Mouse (Mus musculus) hindbrain, embryonic 12.5 days (tissue): ENCODE results near the gene Olfr1217. TPM values are rescaled to one million over a fixed set of nuclear protein-coding genes. Genes with fewer than 3 reads are reported as not detected.
"Not testable (repeated sequence)": the region's sequence is repeated elsewhere in the genome, so short reads cannot be mapped to it uniquely, and the experiment has no call there.

ENCODE experiments used
- ATAC-seq: fragments of 200-750 bp; cut with Nextera tagmentation; 2 replicates; pipeline ENCODE4 v1.8.0; 2017; ENCODE audit warnings: moderate TSS enrichment; ENCODE audit not compliant: low FRiP score
- H3K27ac ChIP-seq: fragments of 300-500 bp; sonication (generic); 2 replicates; pipeline ENCODE4 v1.5.1; 2016; ENCODE audit warnings: mild to moderate bottlenecking
- H3K27me3 ChIP-seq: fragments of 300-500 bp; sonication (generic); 2 replicates; pipeline ENCODE4 v1.6.1; 2016; ENCODE audit warnings: mild to moderate bottlenecking
- H3K36me3 ChIP-seq: fragments of 300-500 bp; sonication (generic); 2 replicates; pipeline ENCODE4 v1.6.1; 2016; ENCODE audit warnings: mild to moderate bottlenecking
- H3K4me1 ChIP-seq: fragments of 300-500 bp; sonication (generic); 2 replicates; pipeline ENCODE4 v1.6.1; 2016
- H3K4me2 ChIP-seq: fragments of 300-500 bp; sonication (generic); replicated peaks from 2 replicates; pipeline ENCODE4 v1.6.1; 2016; ENCODE audit warnings: mild to moderate bottlenecking
- H3K4me3 ChIP-seq: fragments of 300-500 bp; sonication (generic); 2 replicates; pipeline ENCODE4 v1.5.1; 2016; ENCODE audit warnings: mild to moderate bottlenecking
- H3K9ac ChIP-seq: fragments of 300-500 bp; sonication (generic); 2 replicates; pipeline ENCODE4 v1.6.1; 2016; ENCODE audit warnings: mild to moderate bottlenecking, moderate library complexity
- H3K9me3 ChIP-seq: fragments of 300-500 bp; sonication (generic); replicated peaks from 2 replicates; pipeline ENCODE4 v1.6.1; 2016; ENCODE audit warnings: mild to moderate bottlenecking
- WGBS: fragments of 180-500 bp; shearing (Covaris S2); methylation state at CpG from one replicate; pipeline ENCODE4 v1.1.7; 2016; 5-methylcytosine and 5-hydroxymethylcytosine counted together
- polyA plus RNA-seq: library from polyadenylated mRNA; unstranded; fragments of >200 nt; fragmentation: Nextera tagmentation; extraction: Ambion mirVana; gene quantifications from 2 replicates; pipeline ENCODE4 v1.2.1, GENCODE M21; 2016

The Olfr1217 gene
- polyA plus RNA-seq: not detected in 2 replicates

- 77% methylated on average over 2 of the region's 2 CpGs for WGBS
- ATAC-seq: no peak
These were observed at the start of gene Olfr1217 for GRCm38 (mm10) chr2:89031965-89032364. Olfr1217 (minus strand) TSS chr2:89032065.

GRCm38 (mm10) chr2:89081487-89081886 lies 49.6 kb upstream of the Olfr1217 start:
- ATAC-seq: no peak
- no peaks in the 10 kb centered on the region for H3K9me3 ChIP-seq
- H3K36me3 ChIP-seq: no peaks in the 10 kb centered on the region
- H3K9ac ChIP-seq: no peak overlapping the region
- no peaks in the 10 kb centered on the region for H3K4me1 ChIP-seq
- H3K27me3 ChIP-seq: no peaks in the 10 kb centered on the region
- H3K27ac ChIP-seq: no peak overlapping the region
- H3K4me2 ChIP-seq: no peak overlapping the region
- H3K4me3 ChIP-seq: no peak overlapping the region

More at GRCm38 (mm10) chr2:89031965-89032364, at the start of gene Olfr1217:
- H3K9ac ChIP-seq: no peak within 1 kb of the TSS
- H3K9me3 ChIP-seq: no peaks in the 10 kb centered on the region
- no peaks in the 10 kb centered on the region for H3K27me3 ChIP-seq
- H3K4me3 ChIP-seq: no peak within 1 kb of the TSS
- no peaks in the 10 kb centered on the region for H3K4me1 ChIP-seq
- H3K36me3 ChIP-seq: no peaks in the 10 kb centered on the region
- no peak within 1 kb of the TSS for H3K27ac ChIP-seq
- H3K4me2 ChIP-seq: no peak within 1 kb of the TSS

GRCm38 (mm10) chr2:89061087-89061486 lies 29.2 kb upstream of the Olfr1217 start, which contains the start of gene Olfr1218:
Olfr1218 (minus strand) TSS chr2:89061187.
- Histone ChIP-seq H3K9me3 (no peaks in the 10 kb centered on the region), H3K27me3 (no peaks in the 10 kb centered on the region), H3K27ac (no peak within 1 kb of the TSS), H3K4me3 (no peak within 1 kb of the TSS), H3K9ac (no peak within 1 kb of the TSS), H3K4me1 (no peaks in the 10 kb centered on the region), H3K36me3 (no peaks in the 10 kb centered on the region), H3K4me2 (no peak within 1 kb of the TSS)
- no peak for ATAC-seq

GRCm38 (mm10) chr2:89021436-89021835 lies 10.4 kb downstream of the Olfr1217 start:
- ATAC-seq, H3K9ac ChIP-seq, H3K4me3 ChIP-seq, H3K27ac ChIP-seq, H3K9me3 ChIP-seq, H3K4me1 ChIP-seq, H3K4me2 ChIP-seq, H3K36me3 ChIP-seq, H3K27me3 ChIP-seq: not testable (repeated sequence)
- WGBS: 76% methylated on average over 3 of the region's 3 CpGs

GRCm38 (mm10) chr2:89018240-89018639 lies 13.6 kb downstream of the Olfr1217 start, which contains the start of gene Olfr1216:
Olfr1216 (minus strand) TSS chr2:89018340.
- Histone ChIP-seq H3K27me3 (no peaks in the 10 kb centered on the region), H3K9me3 (no peaks in the 10 kb centered on the region), H3K4me2 (no peak within 1 kb of the TSS), H3K27ac (no peak within 1 kb of the TSS), H3K36me3 (no peaks in the 10 kb centered on the region), H3K4me3 (no peak within 1 kb of the TSS), H3K9ac (no peak within 1 kb of the TSS), H3K4me1 (no peaks in the 10 kb centered on the region)
- no peak for ATAC-seq
- 81% methylated on average over 1 of the region's 1 CpGs for WGBS

GRCm38 (mm10) chr2:89006873-89007272 lies 25.0 kb downstream of the Olfr1217 start, which contains the start of gene Olfr1215:
Olfr1215 (minus strand) TSS chr2:89006973.
- Histone ChIP-seq H3K27me3 (no peaks in the 10 kb centered on the region), H3K4me2 (no peak within 1 kb of the TSS), H3K4me3 (no peak within 1 kb of the TSS), H3K27ac (no peak within 1 kb of the TSS), H3K4me1 (no peaks in the 10 kb centered on the region), H3K9me3 (no peaks in the 10 kb centered on the region), H3K9ac (no peak within 1 kb of the TSS), H3K36me3 (no peaks in the 10 kb centered on the region)
- 75% methylated on average over 2 of the region's 2 CpGs for WGBS
- no peak for ATAC-seq

- WGBS: 83% methylated on average over 1 of the region's 1 CpGs
- no peaks in the 10 kb centered on the region for H3K4me1 ChIP-seq
- no peak for ATAC-seq
- H3K27me3 ChIP-seq: no peaks in the 10 kb centered on the region
- H3K27ac ChIP-seq: no peak within 1 kb of the TSS
- H3K9ac ChIP-seq: no peak within 1 kb of the TSS
- no peak within 1 kb of the TSS for H3K4me3 ChIP-seq
- H3K4me2 ChIP-seq: no peak within 1 kb of the TSS
- no peaks in the 10 kb centered on the region for H3K9me3 ChIP-seq
- H3K36me3 ChIP-seq: no peaks in the 10 kb centered on the region
These were observed 39.3 kb downstream of the Olfr1217 start, which contains the start of gene Olfr1214 for GRCm38 (mm10) chr2:88992553-88992952. Olfr1214 (minus strand) TSS chr2:88992653.

GRCm38 (mm10) chr2:88980181-88980580 lies 51.7 kb downstream of the Olfr1217 start, which contains the start of gene Gm13762:
Gm13762 (minus strand) TSS chr2:88980281.
- no peaks in the 10 kb centered on the region for H3K9me3 ChIP-seq
- no peak within 1 kb of the TSS for H3K4me2 ChIP-seq
- no peak within 1 kb of the TSS for H3K27ac ChIP-seq
- 88% methylated on average over 1 of the region's 1 CpGs for whole genome bisulfite sequencing
- no peak within 1 kb of the TSS for H3K9ac ChIP-seq
- H3K27me3 ChIP-seq: no peaks in the 10 kb centered on the region
- H3K4me3 ChIP-seq: no peak within 1 kb of the TSS
- ATAC-seq: no peak
- no peaks in the 10 kb centered on the region for H3K4me1 ChIP-seq
- no peaks in the 10 kb centered on the region for H3K36me3 ChIP-seq

Other genes starting within 250 kb of the Olfr1217 start
- not detected in 2 replicates for gene Olfr1201, start 239.0 kb downstream of the Olfr1217 start, polyA plus RNA-seq
- gene Olfr1202, start 217.6 kb downstream of the Olfr1217 start, polyA plus RNA-seq: not detected in 2 replicates
- gene Olfr1205, start 202.3 kb downstream of the Olfr1217 start, polyA plus RNA-seq: not detected in 2 replicates
- not detected in 2 replicates for gene Olfr1204, start 182.8 kb downstream of the Olfr1217 start, polyA plus RNA-seq
- not detected in 2 replicates for gene Olfr1206, start 168.8 kb downstream of the Olfr1217 start, polyA plus RNA-seq
- gene Olfr1208, start 129.8 kb downstream of the Olfr1217 start, polyA plus RNA-seq: not detected in 2 replicates
- gene Olfr1209, start 116.9 kb downstream of the Olfr1217 start, polyA plus RNA-seq: not detected in 2 replicates
- not detected in 2 replicates for gene Olfr1211, start 94.0 kb downstream of the Olfr1217 start, polyA plus RNA-seq
- not detected in 2 replicates for gene Olfr1212, start 78.1 kb downstream of the Olfr1217 start, polyA plus RNA-seq
- gene Gm13762, start 51.8 kb downstream of the Olfr1217 start, polyA plus RNA-seq: not detected in 2 replicates
- gene Olfr1214, start 39.4 kb downstream of the Olfr1217 start, polyA plus RNA-seq: not detected in 2 replicates
- not detected in 2 replicates for gene Olfr1215, start 25.1 kb downstream of the Olfr1217 start, polyA plus RNA-seq
- gene Olfr1216, start 13.7 kb downstream of the Olfr1217 start, polyA plus RNA-seq: not detected in 2 replicates
- not detected in 2 replicates for gene Olfr1218, start 29.1 kb upstream of the Olfr1217 start, polyA plus RNA-seq
- gene Olfr1219, start 51.4 kb upstream of the Olfr1217 start, polyA plus RNA-seq: not detected in 2 replicates
- gene Olfr1220, start 74.8 kb upstream of the Olfr1217 start, polyA plus RNA-seq: not detected in 2 replicates
- not detected in 2 replicates for gene Olfr1221, start 85.2 kb upstream of the Olfr1217 start, polyA plus RNA-seq
- not detected in 2 replicates for gene Olfr1222, start 101.0 kb upstream of the Olfr1217 start, polyA plus RNA-seq
- not detected in 2 replicates for gene Olfr1223, start 119.5 kb upstream of the Olfr1217 start, polyA plus RNA-seq
- not detected in 2 replicates for gene Olfr1224-ps1, start 132.0 kb upstream of the Olfr1217 start, polyA plus RNA-seq
- gene Olfr1225, start 142.6 kb upstream of the Olfr1217 start, polyA plus RNA-seq: not detected in 2 replicates
- gene Olfr1226, start 168.0 kb upstream of the Olfr1217 start, polyA plus RNA-seq: not detected in 2 replicates
- not detected in 2 replicates for gene Olfr1228, start 222.0 kb upstream of the Olfr1217 start, polyA plus RNA-seq